Mouse (Mus musculus): ENCODE measurements around the gene Clec2d. TPM values are rescaled to one million over a fixed set of nuclear protein-coding genes. Genes with fewer than 3 reads are reported as not detected.

Clec2d gene
- polyA plus RNA-seq, 1 experiment from 2014 or later, result not detected

- WGBS, result 80% methylated on average over 2 of the region's 2 CpGs
- no peak for DNase-seq (ENCODE audit: low spot score)
- no peak overlapping the region for H3K9ac ChIP-seq (ENCODE audit: low read length)
These were observed 44.7 kb downstream of the Clec2d start for GRCm38 (mm10) chr6:129225078-129225477.

GRCm38 (mm10) chr6:129228935-129229773, 48.7 kb downstream of the Clec2d start:
- 71% methylated on average over 3 of the region's 3 CpGs for WGBS
- DNase-seq (ENCODE audit: low spot score) (no peak), ATAC-seq (no peak)
- Histone ChIP-seq H3K36me3 (ENCODE audit: control insufficient read depth, insufficient read depth, low read length) (no peaks in the 10 kb centered on the region), H3K4me3 (ENCODE audit: low read depth, low read length) (no peak overlapping the region), H3K27ac (ENCODE audit: low read depth, low read length) (no peak overlapping the region; the same call in 1 of the 2 replicates), H3K9ac (ENCODE audit: low read length) (no peak overlapping the region), H3K4me1 (ENCODE audit: control insufficient read depth, insufficient read depth, low read length) (no peaks in the 10 kb centered on the region), H3K4me2 (ENCODE audit: low read length) (no peak overlapping the region), H3K27me3 (replicated peaks; ENCODE audit: control insufficient read depth, insufficient read depth, low read length) (no peaks in the 10 kb centered on the region), H3K9me3 (replicated peaks; ENCODE audit: control insufficient read depth, low read length) (no peaks in the 10 kb centered on the region)

More at GRCm38 (mm10) chr6:129225078-129225477, 44.7 kb downstream of the Clec2d start:
- no peaks in the 10 kb centered on the region for H3K27me3 ChIP-seq (replicated peaks; ENCODE audit: control insufficient read depth, insufficient read depth, low read length)
- no peak for ATAC-seq
- no peak overlapping the region for H3K27ac ChIP-seq (ENCODE audit: low read depth, low read length)
- H3K9me3 ChIP-seq (replicated peaks; ENCODE audit: control insufficient read depth, low read length), result no peaks in the 10 kb centered on the region
- no peak overlapping the region for H3K4me3 ChIP-seq (ENCODE audit: low read depth, low read length)
- H3K4me1 ChIP-seq (ENCODE audit: control insufficient read depth, insufficient read depth, low read length), result no peaks in the 10 kb centered on the region
- H3K4me2 ChIP-seq (ENCODE audit: low read length), result no peak overlapping the region
- no peaks in the 10 kb centered on the region for H3K36me3 ChIP-seq (ENCODE audit: control insufficient read depth, insufficient read depth, low read length)

- Histone ChIP-seq H3K4me1 (ENCODE audit: control insufficient read depth, insufficient read depth, low read length) (no peaks in the 10 kb centered on the region), H3K27ac (ENCODE audit: low read depth, low read length) (no peak overlapping the region; the same call in 1 of the 2 replicates), H3K4me3 (ENCODE audit: low read depth, low read length) (no peak overlapping the region), H3K36me3 (ENCODE audit: control insufficient read depth, insufficient read depth, low read length) (no peaks in the 10 kb centered on the region), H3K27me3 (replicated peaks; ENCODE audit: control insufficient read depth, insufficient read depth, low read length) (no peaks in the 10 kb centered on the region), H3K9ac (ENCODE audit: low read length) (no peak overlapping the region), H3K9me3 (replicated peaks; ENCODE audit: control insufficient read depth, low read length) (no peaks in the 10 kb centered on the region), H3K4me2 (ENCODE audit: low read length) (no peak overlapping the region)
- ATAC-seq (peak; percentile 18; the same call in 1 of the 2 replicates), DNase-seq (ENCODE audit: low spot score) (peak; percentile 65)
- WGBS, result 66% methylated on average over 3 of the region's 3 CpGs
These were observed 49.6 kb downstream of the Clec2d start for GRCm38 (mm10) chr6:129229774-129230578.

GRCm38 (mm10) chr6:129232005-129232841, 51.8 kb downstream of the Clec2d start:
- WGBS, result 87% methylated on average over 5 of the region's 5 CpGs
- no peak for ATAC-seq
- H3K9ac ChIP-seq (ENCODE audit: low read length), result no peak overlapping the region
- no peak overlapping the region for H3K27ac ChIP-seq (ENCODE audit: low read depth, low read length)
- no peaks in the 10 kb centered on the region for H3K36me3 ChIP-seq (ENCODE audit: control insufficient read depth, insufficient read depth, low read length)
- H3K4me2 ChIP-seq (ENCODE audit: low read length), result no peak overlapping the region
- no peaks in the 10 kb centered on the region for H3K27me3 ChIP-seq (replicated peaks; ENCODE audit: control insufficient read depth, insufficient read depth, low read length)
- DNase-seq (ENCODE audit: low spot score), result no peak
- H3K4me1 ChIP-seq (ENCODE audit: control insufficient read depth, insufficient read depth, low read length), result no peaks in the 10 kb centered on the region
- no peak overlapping the region for H3K4me3 ChIP-seq (ENCODE audit: low read depth, low read length)
- H3K9me3 ChIP-seq (replicated peaks; ENCODE audit: control insufficient read depth, low read length), result no peaks in the 10 kb centered on the region

- WGBS, result 87% methylated on average over 9 of the region's 9 CpGs
- Histone ChIP-seq H3K27ac (ENCODE audit: low read depth, low read length) (no peak overlapping the region), H3K4me1 (ENCODE audit: control insufficient read depth, insufficient read depth, low read length) (no peaks in the 10 kb centered on the region), H3K27me3 (replicated peaks; ENCODE audit: control insufficient read depth, insufficient read depth, low read length) (no peaks in the 10 kb centered on the region), H3K4me3 (ENCODE audit: low read depth, low read length) (no peak overlapping the region), H3K36me3 (ENCODE audit: control insufficient read depth, insufficient read depth, low read length) (no peaks in the 10 kb centered on the region), H3K9me3 (replicated peaks; ENCODE audit: control insufficient read depth, low read length) (no peaks in the 10 kb centered on the region), H3K9ac (ENCODE audit: low read length) (no peak overlapping the region), H3K4me2 (ENCODE audit: low read length) (no peak overlapping the region)
- no peak for ATAC-seq
- DNase-seq (ENCODE audit: low spot score), result no peak
These were observed 52.4 kb downstream of the Clec2d start for GRCm38 (mm10) chr6:129232842-129233205.

- 91% methylated on average over 6 of the region's 6 CpGs for WGBS
- H3K27me3 ChIP-seq (replicated peaks; ENCODE audit: control insufficient read depth, insufficient read depth, low read length), result no peaks in the 10 kb centered on the region
- no peak overlapping the region for H3K4me3 ChIP-seq (ENCODE audit: low read depth, low read length)
- no peaks in the 10 kb centered on the region for H3K9me3 ChIP-seq (replicated peaks; ENCODE audit: control insufficient read depth, low read length)
- DNase-seq (ENCODE audit: low spot score) (no peak), ATAC-seq (no peak)
- H3K4me2 ChIP-seq (ENCODE audit: low read length), result no peak overlapping the region
- H3K4me1 ChIP-seq (ENCODE audit: control insufficient read depth, insufficient read depth, low read length), result no peaks in the 10 kb centered on the region
- no peak overlapping the region for H3K9ac ChIP-seq (ENCODE audit: low read length)
- H3K27ac ChIP-seq (ENCODE audit: low read depth, low read length), result no peak overlapping the region
- no peaks in the 10 kb centered on the region for H3K36me3 ChIP-seq (ENCODE audit: control insufficient read depth, insufficient read depth, low read length)
These were observed 53.0 kb downstream of the Clec2d start for GRCm38 (mm10) chr6:129233366-129233954.

- Histone ChIP-seq H3K27ac (ENCODE audit: low read depth, low read length) (no peak overlapping the region), H3K4me3 (ENCODE audit: low read depth, low read length) (no peak overlapping the region), H3K4me1 (ENCODE audit: control insufficient read depth, insufficient read depth, low read length) (no peaks in the 10 kb centered on the region), H3K9me3 (replicated peaks; ENCODE audit: control insufficient read depth, low read length) (no peaks in the 10 kb centered on the region), H3K4me2 (ENCODE audit: low read length) (no peak overlapping the region), H3K27me3 (replicated peaks; ENCODE audit: control insufficient read depth, insufficient read depth, low read length) (no peaks in the 10 kb centered on the region), H3K36me3 (ENCODE audit: control insufficient read depth, insufficient read depth, low read length) (no peaks in the 10 kb centered on the region), H3K9ac (ENCODE audit: low read length) (no peak overlapping the region)
- DNase-seq (ENCODE audit: low spot score) (no peak), ATAC-seq (no peak)
- 73% methylated on average over 14 of the region's 18 CpGs for WGBS
These were observed 53.5 kb downstream of the Clec2d start for GRCm38 (mm10) chr6:129233955-129234369.
